Mouse (Mus musculus) lung, embryonic 14.5 days (tissue): Measurements from ENCODE around the gene Afp. TPM values are rescaled to one million over a fixed set of nuclear protein-coding genes. Genes with fewer than 3 reads are reported as not detected.

ENCODE experiments used
- ATAC-seq: fragments of 200-750 bp; cut with Nextera tagmentation; 2 replicates; pipeline ENCODE4 v1.8.0; 2017; ENCODE audit warnings: mild to moderate bottlenecking, moderate TSS enrichment, moderate library complexity; ENCODE audit not compliant: insufficient read depth
- DNase-seq: peaks from one replicate; pipeline ENCODE4 v3.0.0-alpha.2; 2015
- H3K27ac ChIP-seq: fragments of 300-500 bp; sonication (generic); 2 replicates; pipeline ENCODE4 v1.5.1; 2014; ENCODE audit warnings: low read depth, mild to moderate bottlenecking, moderate library complexity
- H3K27me3 ChIP-seq: fragments of 300-500 bp; sonication (generic); 2 replicates; pipeline ENCODE4 v1.6.1; 2014; ENCODE audit warnings: low read length, control low read depth; ENCODE audit not compliant: insufficient read depth
- H3K36me3 ChIP-seq: fragments of 300-500 bp; sonication (generic); 2 replicates; pipeline ENCODE4 v1.6.1; 2014; ENCODE audit warnings: control low read depth; ENCODE audit not compliant: insufficient read depth
- H3K4me1 ChIP-seq: fragments of 300-500 bp; sonication (generic); 2 replicates; pipeline ENCODE4 v1.6.1; 2014; ENCODE audit warnings: antibody characterized with exemption, control low read depth; ENCODE audit not compliant: insufficient read depth
- H3K4me2 ChIP-seq: fragments of 300-500 bp; sonication (generic); 2 replicates; pipeline ENCODE4 v1.6.1; 2014; ENCODE audit warnings: mild to moderate bottlenecking
- H3K4me3 ChIP-seq: fragments of 300-500 bp; sonication (generic); 2 replicates; pipeline ENCODE4 v1.5.1; 2014; ENCODE audit warnings: low read depth, low read length
- H3K9ac ChIP-seq: fragments of 300-500 bp; sonication (generic); 2 replicates; pipeline ENCODE4 v1.6.1; 2014
- H3K9me3 ChIP-seq: fragments of 300-500 bp; sonication (generic); 2 replicates; pipeline ENCODE4 v1.6.1; 2016; ENCODE audit warnings: low read depth, low read length, control low read depth
- CTCF ChIP-seq: IDR thresholded peaks from 2 replicates; pipeline ENCODE4 v1.5.1; 2016; ENCODE audit warnings: antibody characterized with exemption, low read depth
- WGBS: fragments of 180-500 bp; shearing (Covaris S2); extraction: QIAGEN DNeasy Blood & Tissue Kit; methylation state at CpG from one replicate; pipeline ENCODE4 v1.1.7; 2014; 5-methylcytosine and 5-hydroxymethylcytosine counted together
- polyA plus RNA-seq: library from polyadenylated mRNA; unstranded; fragments of >200 nt; fragmentation: Nextera tagmentation; extraction: Ambion mirVana; gene quantifications from 2 replicates; pipeline ENCODE4 v1.2.1, GENCODE M21; 2014

The Afp gene
- polyA plus RNA-seq, 1 experiment from 2014 or later: 4.5 TPM

DNA sequence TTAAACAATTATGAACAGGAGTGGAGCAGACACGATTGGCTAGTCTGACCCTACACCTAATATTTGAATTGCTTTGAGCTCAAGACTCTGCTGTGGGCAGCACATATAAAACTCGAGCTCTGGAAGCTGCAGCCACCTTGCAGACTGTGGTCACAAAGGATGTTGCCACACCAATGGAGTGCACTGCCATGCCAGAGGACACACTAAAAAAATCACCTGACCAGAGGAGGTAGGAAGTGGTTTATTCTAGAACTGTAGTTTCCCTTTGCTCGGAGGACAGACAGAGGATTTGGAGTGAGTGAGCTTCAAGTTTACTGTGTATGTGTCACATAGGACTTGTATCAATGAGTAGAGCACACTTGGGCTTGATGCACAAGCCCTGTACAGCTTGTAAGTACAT, 65.5 kb downstream of the Afp start:
- ATAC-seq (no peak), DNase-seq (no peak)
- Histone ChIP-seq H3K9me3 (no peaks in the 10 kb centered on the region), H3K27me3 (no peaks in the 10 kb centered on the region), H3K36me3 (no peaks in the 10 kb centered on the region), H3K4me1 (no peaks in the 10 kb centered on the region), H3K4me3 (no peak overlapping the region), H3K9ac (no peak overlapping the region), H3K27ac (no peak overlapping the region), H3K4me2 (no peak overlapping the region)
- 61% methylated on average over 3 of the region's 3 CpGs for WGBS
- TF ChIP-seq CTCF: no peak

Other genes starting within 250 kb of the Afp start
- gene Ankrd17, start 124.2 kb upstream of the Afp start, polyA plus RNA-seq: 31.3 and 32.9 TPM in 2 replicates
- gene Gm9958, start 123.5 kb upstream of the Afp start, polyA plus RNA-seq: 5.8 and 6.6 TPM in 2 replicates
- gene Alb, start 29.8 kb upstream of the Afp start, polyA plus RNA-seq: 0.95 and 1.7 TPM in 2 replicates
- gene Afm, start 28.2 kb downstream of the Afp start, polyA plus RNA-seq: 0.12 TPM in 1 of 2 replicates, not detected in the other
- gene 5830473C10Rik, start 70.4 kb downstream of the Afp start, polyA plus RNA-seq: 0.14 and 0.30 TPM in 2 replicates
- 2.5 and 2.9 TPM in 2 replicates for gene Rassf6, start 149.9 kb downstream of the Afp start, polyA plus RNA-seq